Mouse (Mus musculus): ENCODE measurements around the gene Foxp3.

Foxp3 gene

GRCm38 (mm10) chrX:7610536-7611258 is 37.3 kb downstream of the Foxp3 start:
- no peak for DNase-seq (ENCODE audit: extremely low read depth, insufficient read length, low spot score)

- DNase-seq (ENCODE audit: extremely low read depth, insufficient read length, low spot score) = no peak
Measured at GRCm38 (mm10) chrX:7617889-7618551, 44.6 kb downstream of the Foxp3 start.

GRCm38 (mm10) chrX:7632560-7632959 is 59.1 kb downstream of the Foxp3 start:
- DNase-seq (ENCODE audit: extremely low read depth, insufficient read length, low spot score) = no peak

DNA sequence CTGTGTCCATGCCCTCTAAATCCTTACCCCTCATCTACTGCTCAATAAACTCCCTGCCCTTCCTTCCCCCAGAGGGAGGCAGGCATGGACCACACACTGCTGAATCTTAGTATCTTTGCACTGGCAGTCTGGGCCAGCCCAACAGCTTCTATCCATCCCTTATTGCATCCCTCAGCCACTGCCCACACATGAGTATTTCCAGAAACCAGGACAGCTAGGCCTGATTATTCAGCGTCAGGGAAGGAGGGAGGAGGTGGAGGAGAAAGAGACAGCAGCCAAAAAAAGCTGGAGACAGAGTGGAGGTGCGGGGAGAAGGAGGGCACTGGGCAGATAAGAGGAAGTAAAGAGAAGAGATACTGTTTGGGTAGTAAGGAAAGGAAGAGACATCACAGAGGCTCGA is 61.7 kb downstream of the Foxp3 start:
- DNase-seq (ENCODE audit: extremely low read depth, insufficient read length, low spot score) = no peak

- DNase-seq (ENCODE audit: extremely low read depth, insufficient read length, low spot score) = no peak
Measured at GRCm38 (mm10) chrX:7638401-7639091, 65.1 kb downstream of the Foxp3 start, which contains the start of gene Syp. Gene Syp, plus strand, starts transcription at chrX:7638471.

DNA sequence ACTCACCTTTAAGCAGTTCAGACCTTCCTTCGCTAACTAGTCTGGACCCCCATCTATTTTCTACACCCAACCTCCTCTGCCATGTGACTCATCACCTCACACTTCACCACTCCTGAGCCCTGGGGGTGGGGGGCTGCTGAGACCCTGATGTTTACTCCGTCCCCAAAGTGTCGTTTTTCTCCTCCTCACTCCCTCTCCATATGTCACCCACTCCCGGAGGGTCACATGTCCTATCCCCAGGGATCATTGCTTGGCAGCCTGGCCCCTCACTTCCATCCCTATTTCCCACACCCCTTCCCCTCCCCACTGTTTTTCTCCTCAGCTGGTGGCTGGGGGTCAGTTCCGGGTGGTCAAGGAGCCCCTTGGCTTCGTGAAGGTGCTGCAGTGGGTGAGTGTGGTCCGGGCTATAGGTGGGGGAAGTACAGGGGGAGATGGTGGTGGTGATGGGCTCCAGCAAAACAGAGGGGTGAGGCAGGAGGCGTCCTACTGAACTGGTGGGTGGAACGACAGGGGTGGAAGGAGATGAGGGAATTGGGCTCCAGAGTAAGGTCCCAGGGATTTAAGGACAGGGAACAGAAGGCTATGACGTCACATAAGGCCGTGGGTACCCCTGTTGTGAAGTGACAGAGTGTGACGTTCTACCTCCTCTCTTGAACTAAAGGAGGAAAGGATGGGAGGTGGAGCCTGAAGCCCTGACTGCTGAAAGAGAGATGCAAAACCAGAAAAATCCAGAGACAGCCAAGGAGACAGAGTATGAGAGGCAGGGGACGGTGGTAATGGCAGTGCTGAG is 66.3 kb downstream of the Foxp3 start:
- DNase-seq (ENCODE audit: extremely low read depth, insufficient read length, low spot score) = no peak

GRCm38 (mm10) chrX:7640785-7641184 is 67.3 kb downstream of the Foxp3 start:
- no peak for DNase-seq (ENCODE audit: extremely low read depth, insufficient read length, low spot score)
